Mouse (Mus musculus): ENCODE measurements around the gene Chmp4b. TPM values are rescaled to one million over a fixed set of nuclear protein-coding genes. Genes with fewer than 3 reads are reported as not detected.

The Chmp4b gene
- polyA plus RNA-seq, 1 experiment = 102 TPM

DNA sequence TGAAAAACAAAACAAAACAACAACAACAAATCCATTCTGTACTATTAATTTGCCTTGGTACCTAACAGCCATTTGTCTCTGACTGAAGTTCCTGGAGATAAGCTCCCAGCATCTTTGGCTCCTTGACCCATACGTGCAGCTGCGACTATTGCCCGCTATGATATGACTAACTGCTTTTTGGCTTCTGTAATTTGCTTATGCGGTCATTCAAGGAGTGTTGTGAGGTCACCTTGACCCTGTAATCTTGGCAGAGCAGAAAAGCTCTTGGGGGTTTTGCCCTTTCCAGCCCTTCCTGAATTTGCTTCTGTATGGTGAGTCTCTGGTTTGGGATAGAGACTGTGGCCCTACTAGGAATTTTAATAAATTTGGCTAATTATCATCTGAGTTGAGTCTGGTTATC lies 65.1 kb downstream of the Chmp4b start:
- no peak overlapping the region for H3K4me3 ChIP-seq (ENCODE audit: insufficient read depth, low read depth, low read length)
- TF ChIP-seq POLR2A (IDR thresholded peaks at IDR 0.05; ENCODE audit: low read depth, low read length) (no peak), CTCF (conservative IDR thresholded peaks at IDR 0.05; ENCODE audit: insufficient read depth, insufficient read length, low read depth, low read length) (no peak)
- 0 out of 2 replicates have a peak, but pooled peaks cover 3% of the 10 kb centered on the region for H3K4me1 ChIP-seq (ENCODE audit: control insufficient read depth, insufficient read depth, low read length)
- DNase-seq = no peak
- H3K36me3 ChIP-seq (ENCODE audit: control insufficient read depth, insufficient read depth, low read length) = no peaks in the 10 kb centered on the region
- no peaks in the 10 kb centered on the region for H3K27me3 ChIP-seq (replicated peaks; ENCODE audit: control insufficient read depth, insufficient read depth, low read length)
- peak overlapping the region; percentile 0; the same call in 1 of the 2 replicates for H3K27ac ChIP-seq (ENCODE audit: insufficient read depth, low read depth, low read length)
- WGBS = 69% methylated on average over 4 of the region's 4 CpGs

DNA sequence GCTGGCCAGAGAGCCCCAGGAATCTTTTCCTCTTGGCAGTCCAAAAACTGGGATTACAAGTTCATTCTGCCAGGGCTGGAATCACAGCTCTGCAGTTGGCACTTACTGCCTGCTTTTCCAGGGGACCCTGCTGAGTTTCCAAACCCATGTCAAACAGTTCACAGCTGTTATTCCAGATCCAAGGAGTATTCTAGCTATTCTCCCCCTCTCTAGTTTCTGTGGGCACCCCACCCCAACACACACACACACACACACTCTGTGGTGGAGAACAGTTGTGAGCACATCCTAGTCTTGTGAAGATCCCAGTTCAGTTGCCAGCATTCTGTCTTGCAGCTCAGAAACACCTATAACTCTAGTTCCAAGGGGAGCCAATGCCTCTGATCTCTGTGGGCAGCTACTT lies 65.6 kb downstream of the Chmp4b start:
- Histone ChIP-seq H3K27me3 (replicated peaks; ENCODE audit: control insufficient read depth, insufficient read depth, low read length) (no peaks in the 10 kb centered on the region), H3K27ac (ENCODE audit: insufficient read depth, low read depth, low read length) (peak overlapping the region; percentile 63; the same call in 1 of the 2 replicates), H3K4me1 (ENCODE audit: control insufficient read depth, insufficient read depth, low read length) (0 out of 2 replicates have a peak, but pooled peaks cover 3% of the 10 kb centered on the region), H3K4me3 (ENCODE audit: insufficient read depth, low read depth, low read length) (no peak overlapping the region), H3K36me3 (ENCODE audit: control insufficient read depth, insufficient read depth, low read length) (no peaks in the 10 kb centered on the region)
- peak; percentile 23 for DNase-seq
- TF ChIP-seq CTCF (conservative IDR thresholded peaks at IDR 0.05; ENCODE audit: insufficient read depth, insufficient read length, low read depth, low read length) = no peak
- TF ChIP-seq POLR2A (IDR thresholded peaks at IDR 0.05; ENCODE audit: low read depth, low read length) = no peak

DNA sequence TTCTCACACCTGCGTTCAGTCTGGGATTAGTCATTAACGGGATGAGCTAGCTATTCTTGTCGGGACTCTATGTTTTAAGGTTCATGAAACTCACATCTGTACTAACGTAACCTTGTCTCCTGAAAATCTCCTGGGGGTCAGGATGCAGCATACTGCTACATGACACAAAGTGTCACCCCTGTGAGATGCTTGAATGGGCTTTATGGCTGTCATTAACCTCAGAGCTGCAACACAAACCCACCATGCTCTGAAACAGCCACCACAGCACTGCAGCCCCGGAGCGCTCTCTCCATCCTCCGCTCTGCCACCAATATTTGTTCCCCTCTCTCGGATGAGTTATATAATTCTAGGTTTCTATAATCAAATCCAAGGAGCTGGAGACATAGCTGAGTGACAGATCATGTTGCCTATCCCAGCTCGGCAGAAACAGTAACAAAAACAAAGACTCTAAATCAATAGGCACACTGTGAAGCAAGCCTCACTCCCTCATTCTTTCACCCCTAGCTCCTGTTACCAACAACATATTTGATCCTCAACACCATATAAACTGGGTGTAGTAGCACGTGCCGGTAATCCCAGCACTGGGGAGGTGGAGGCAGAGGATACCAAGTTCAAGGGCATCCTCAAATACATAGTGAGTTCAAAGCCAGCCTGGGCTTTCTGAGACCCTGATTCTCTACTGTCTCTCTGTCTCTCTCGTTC lies 67.5 kb downstream of the Chmp4b start:
- H3K27me3 ChIP-seq (replicated peaks; ENCODE audit: control insufficient read depth, insufficient read depth, low read length) = no peaks in the 10 kb centered on the region
- no peak overlapping the region for H3K27ac ChIP-seq (ENCODE audit: insufficient read depth, low read depth, low read length)
- TF ChIP-seq CTCF (conservative IDR thresholded peaks at IDR 0.05; ENCODE audit: insufficient read depth, insufficient read length, low read depth, low read length) = no peak
- TF ChIP-seq POLR2A (IDR thresholded peaks at IDR 0.05; ENCODE audit: low read depth, low read length) = no peak
- WGBS = 44% methylated on average over 12 of the region's 12 CpGs
- H3K4me3 ChIP-seq (ENCODE audit: insufficient read depth, low read depth, low read length) = no peak overlapping the region
- 0 out of 2 replicates have a peak, but pooled peaks cover 3% of the 10 kb centered on the region for H3K4me1 ChIP-seq (ENCODE audit: control insufficient read depth, insufficient read depth, low read length)
- no peaks in the 10 kb centered on the region for H3K36me3 ChIP-seq (ENCODE audit: control insufficient read depth, insufficient read depth, low read length)
- no peak for DNase-seq

DNA sequence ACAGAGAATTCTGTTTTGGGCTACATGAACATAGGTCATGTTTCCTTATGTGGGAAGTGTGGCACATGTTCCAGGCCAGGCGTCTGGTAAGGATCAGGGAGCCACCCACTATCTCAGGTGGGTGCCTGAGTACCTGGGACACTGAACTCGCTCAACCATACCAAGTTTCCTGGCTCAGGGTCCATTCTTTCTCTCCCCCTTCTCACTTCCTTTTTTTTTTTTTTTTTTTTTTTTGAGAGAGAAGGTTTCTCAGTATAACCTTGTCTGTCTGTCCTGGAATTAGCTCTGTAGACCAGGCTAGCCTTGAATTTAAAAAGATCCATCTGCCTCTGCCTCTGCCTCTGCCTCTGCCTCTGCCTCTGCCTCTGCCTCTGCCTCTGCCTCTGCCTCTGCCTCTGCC lies 68.8 kb downstream of the Chmp4b start:
- DNase-seq = no peak
- Histone ChIP-seq H3K4me1 (ENCODE audit: control insufficient read depth, insufficient read depth, low read length) (0 out of 2 replicates have a peak, but pooled peaks cover 3% of the 10 kb centered on the region), H3K27me3 (replicated peaks; ENCODE audit: control insufficient read depth, insufficient read depth, low read length) (no peaks in the 10 kb centered on the region), H3K27ac (ENCODE audit: insufficient read depth, low read depth, low read length) (no peak overlapping the region), H3K4me3 (ENCODE audit: insufficient read depth, low read depth, low read length) (no peak overlapping the region), H3K36me3 (ENCODE audit: control insufficient read depth, insufficient read depth, low read length) (no peaks in the 10 kb centered on the region)
- 73% methylated on average over 2 of the region's 2 CpGs for WGBS
- TF ChIP-seq POLR2A (IDR thresholded peaks at IDR 0.05; ENCODE audit: low read depth, low read length) (no peak), CTCF (conservative IDR thresholded peaks at IDR 0.05; ENCODE audit: insufficient read depth, insufficient read length, low read depth, low read length) (no peak)

DNA sequence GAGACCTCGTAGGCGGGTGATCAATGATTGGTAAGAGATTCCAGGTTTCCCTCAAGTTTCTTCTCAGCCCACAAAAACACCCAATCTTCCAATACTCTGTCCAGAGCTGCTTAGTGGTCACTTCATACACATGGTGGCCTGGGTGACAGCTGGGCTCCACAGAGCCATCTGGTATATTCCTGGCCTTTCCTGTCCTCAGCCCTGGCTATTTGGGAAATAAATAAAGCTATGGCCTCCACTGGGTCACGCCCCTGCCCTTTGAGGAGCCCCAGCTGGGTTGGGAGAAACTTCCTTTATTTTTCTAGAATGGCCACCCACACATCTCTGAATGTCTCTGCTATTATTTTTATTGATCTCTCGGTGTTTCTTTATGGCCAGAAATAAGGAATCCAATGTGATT lies 72.0 kb downstream of the Chmp4b start:
- no peaks in the 10 kb centered on the region for H3K36me3 ChIP-seq (ENCODE audit: control insufficient read depth, insufficient read depth, low read length)
- TF ChIP-seq CTCF (conservative IDR thresholded peaks at IDR 0.05; ENCODE audit: insufficient read depth, insufficient read length, low read depth, low read length) (no peak), POLR2A (IDR thresholded peaks at IDR 0.05; ENCODE audit: low read depth, low read length) (no peak)
- no peaks in the 10 kb centered on the region for H3K27me3 ChIP-seq (replicated peaks; ENCODE audit: control insufficient read depth, insufficient read depth, low read length)
- WGBS = 82% methylated on average over 4 of the region's 4 CpGs
- 0 out of 2 replicates have a peak, but pooled peaks cover 1% of the 10 kb centered on the region for H3K4me1 ChIP-seq (ENCODE audit: control insufficient read depth, insufficient read depth, low read length)
- no peak overlapping the region for H3K27ac ChIP-seq (ENCODE audit: insufficient read depth, low read depth, low read length)
- DNase-seq = no peak
- no peak overlapping the region for H3K4me3 ChIP-seq (ENCODE audit: insufficient read depth, low read depth, low read length)

DNA sequence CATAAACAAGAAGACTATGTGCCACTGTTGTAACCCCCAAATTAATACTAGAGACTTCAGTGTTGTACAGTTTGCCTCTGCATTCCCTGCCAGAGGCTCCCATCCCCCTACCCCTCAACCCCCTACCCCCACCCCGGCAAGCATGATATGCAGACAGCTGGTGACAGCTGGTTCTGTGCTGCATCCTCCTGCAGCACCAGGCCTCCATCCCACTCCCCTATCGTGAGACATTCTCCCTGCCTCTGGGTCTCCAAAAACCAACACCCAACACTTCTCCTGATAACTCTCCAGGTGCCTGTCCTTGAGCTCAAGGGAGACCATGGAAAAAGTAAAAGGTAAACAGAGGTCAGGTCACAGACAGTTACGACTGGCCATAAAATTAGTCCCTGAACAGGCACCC lies 78.2 kb downstream of the Chmp4b start:
- Histone ChIP-seq H3K4me3 (ENCODE audit: insufficient read depth, low read depth, low read length) (no peak overlapping the region), H3K27me3 (replicated peaks; ENCODE audit: control insufficient read depth, insufficient read depth, low read length) (no peaks in the 10 kb centered on the region), H3K27ac (ENCODE audit: insufficient read depth, low read depth, low read length) (no peak overlapping the region), H3K4me1 (ENCODE audit: control insufficient read depth, insufficient read depth, low read length) (peaks cover 1% of the 10 kb centered on the region; the same call in 1 of the 2 replicates), H3K36me3 (ENCODE audit: control insufficient read depth, insufficient read depth, low read length) (no peaks in the 10 kb centered on the region)
- no peak for DNase-seq
- no peak for TF ChIP-seq POLR2A (IDR thresholded peaks at IDR 0.05; ENCODE audit: low read depth, low read length)
- no peak for TF ChIP-seq CTCF (conservative IDR thresholded peaks at IDR 0.05; ENCODE audit: insufficient read depth, insufficient read length, low read depth, low read length)
- WGBS = 39% methylated on average over 3 of the region's 3 CpGs

DNA sequence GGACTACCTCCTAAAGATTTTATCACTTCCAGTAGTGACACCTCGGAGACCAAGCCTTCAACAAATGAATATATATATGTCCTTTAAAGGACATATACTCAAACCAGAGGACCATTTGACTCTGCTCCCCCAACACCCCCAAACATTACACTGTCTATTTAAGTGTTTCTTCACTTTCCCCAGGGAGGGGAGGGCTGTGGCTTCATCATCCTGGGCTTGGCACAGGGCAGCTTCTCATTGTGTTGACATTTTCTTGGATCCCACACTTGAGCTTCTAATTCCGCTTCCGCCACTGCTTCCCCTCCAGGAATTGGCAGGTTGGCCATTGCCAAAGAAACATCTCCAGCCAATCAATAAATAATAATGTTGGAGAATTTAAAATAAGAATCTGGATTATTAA lies 79.3 kb downstream of the Chmp4b start:
- H3K4me3 ChIP-seq (ENCODE audit: insufficient read depth, low read depth, low read length) = no peak overlapping the region
- H3K36me3 ChIP-seq (ENCODE audit: control insufficient read depth, insufficient read depth, low read length) = no peaks in the 10 kb centered on the region
- H3K27me3 ChIP-seq (replicated peaks; ENCODE audit: control insufficient read depth, insufficient read depth, low read length) = no peaks in the 10 kb centered on the region
- no peak for TF ChIP-seq CTCF (conservative IDR thresholded peaks at IDR 0.05; ENCODE audit: insufficient read depth, insufficient read length, low read depth, low read length)
- TF ChIP-seq POLR2A (IDR thresholded peaks at IDR 0.05; ENCODE audit: low read depth, low read length) = no peak
- H3K27ac ChIP-seq (ENCODE audit: insufficient read depth, low read depth, low read length) = no peak overlapping the region
- WGBS = 69% methylated on average over 3 of the region's 3 CpGs
- DNase-seq = peak; percentile 33
- H3K4me1 ChIP-seq (ENCODE audit: control insufficient read depth, insufficient read depth, low read length) = peaks cover 3% of the 10 kb centered on the region; the same call in 1 of the 2 replicates

All from kidney, adult 2 months (tissue).